Mouse (Mus musculus): ENCODE measurements around the gene Meis3. TPM values are rescaled to one million over a fixed set of nuclear protein-coding genes. Genes with fewer than 3 reads are reported as not detected.
A peak's percentile ranks its signal among the peaks of the same experiment; 100 is the strongest.

Gene Meis3
- polyA plus RNA-seq (2011; ENCODE audit: insufficient read depth, insufficient read length, low read depth, missing spikeins): 4.5 and 5.2 TPM in 2 replicates

- H3K27me3 ChIP-seq (ENCODE audit: control insufficient read depth, insufficient read depth, low read length, poor library complexity, severe bottlenecking): peaks cover 3% of the 10 kb centered on the region; the same call in 1 of the 2 replicates
- H3K9me3 ChIP-seq (replicated peaks; ENCODE audit: control insufficient read depth, insufficient read depth, low read length, poor library complexity, severe bottlenecking): no peaks in the 10 kb centered on the region
- no peaks in the 10 kb centered on the region for H3K4me1 ChIP-seq (ENCODE audit: control insufficient read depth, insufficient read depth, low read length)
- TF ChIP-seq EP300 (IDR thresholded peaks at IDR 0.05; ENCODE audit: insufficient read depth, low read depth, low read length): no peak
- no peak for TF ChIP-seq POLR2A (IDR thresholded peaks at IDR 0.05; ENCODE audit: insufficient read depth, low read length)
- TF ChIP-seq CTCF (IDR thresholded peaks at IDR 0.05; ENCODE audit: low read depth, low read length): peak; percentile 45
- H3K27ac ChIP-seq (ENCODE audit: insufficient read depth, low read length): no peak within 1 kb of the TSS
- H3K9ac ChIP-seq (ENCODE audit: low read depth, poor library complexity, severe bottlenecking): peak within 1 kb of the TSS; percentile 72
- H3K4me3 ChIP-seq (ENCODE audit: low read depth, low read length): peak within 1 kb of the TSS; percentile 76
- H3K36me3 ChIP-seq (ENCODE audit: control insufficient read depth, insufficient read depth, low read length, poor library complexity, severe bottlenecking): no peaks in the 10 kb centered on the region
Measured at GRCm38 (mm10) chr7:16174597-16175541, at the start of gene Meis3. Gene Meis3 (plus strand): TSS chr7:16175090.

DNA sequence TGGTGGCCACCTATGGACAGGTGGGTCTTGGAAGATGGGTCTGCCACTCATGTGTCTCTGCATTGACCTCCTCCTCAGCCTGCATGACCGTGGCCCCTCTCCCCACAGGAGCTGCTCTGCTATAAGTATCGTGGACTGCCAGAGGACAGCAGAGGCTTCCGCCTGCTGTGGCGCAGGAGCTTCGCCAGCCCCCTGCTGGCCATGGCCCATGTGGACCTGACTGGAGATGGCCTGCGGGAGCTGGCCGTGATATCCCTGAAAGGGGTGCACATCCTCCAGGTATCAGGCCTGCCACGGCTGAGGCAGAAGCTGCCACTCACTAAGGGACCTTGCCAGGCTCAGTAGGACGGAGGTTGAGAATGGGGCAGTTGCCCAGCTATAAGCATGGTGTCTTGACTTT is 49.1 kb upstream of the Meis3 start:
- Histone ChIP-seq H3K4me1 (ENCODE audit: control insufficient read depth, insufficient read depth, low read length) (no peaks in the 10 kb centered on the region), H3K4me3 (ENCODE audit: low read depth, low read length) (no peak overlapping the region), H3K9ac (ENCODE audit: low read depth, poor library complexity, severe bottlenecking) (no peak overlapping the region), H3K27ac (ENCODE audit: insufficient read depth, low read length) (no peak overlapping the region), H3K36me3 (ENCODE audit: control insufficient read depth, insufficient read depth, low read length, poor library complexity, severe bottlenecking) (no peaks in the 10 kb centered on the region), H3K9me3 (replicated peaks; ENCODE audit: control insufficient read depth, insufficient read depth, low read length, poor library complexity, severe bottlenecking) (no peaks in the 10 kb centered on the region), H3K27me3 (ENCODE audit: control insufficient read depth, insufficient read depth, low read length, poor library complexity, severe bottlenecking) (no peaks in the 10 kb centered on the region)
- TF ChIP-seq POLR2A (IDR thresholded peaks at IDR 0.05; ENCODE audit: insufficient read depth, low read length): no peak
- no peak for TF ChIP-seq CTCF (IDR thresholded peaks at IDR 0.05; ENCODE audit: low read depth, low read length)
- TF ChIP-seq EP300 (IDR thresholded peaks at IDR 0.05; ENCODE audit: insufficient read depth, low read depth, low read length): no peak

DNA sequence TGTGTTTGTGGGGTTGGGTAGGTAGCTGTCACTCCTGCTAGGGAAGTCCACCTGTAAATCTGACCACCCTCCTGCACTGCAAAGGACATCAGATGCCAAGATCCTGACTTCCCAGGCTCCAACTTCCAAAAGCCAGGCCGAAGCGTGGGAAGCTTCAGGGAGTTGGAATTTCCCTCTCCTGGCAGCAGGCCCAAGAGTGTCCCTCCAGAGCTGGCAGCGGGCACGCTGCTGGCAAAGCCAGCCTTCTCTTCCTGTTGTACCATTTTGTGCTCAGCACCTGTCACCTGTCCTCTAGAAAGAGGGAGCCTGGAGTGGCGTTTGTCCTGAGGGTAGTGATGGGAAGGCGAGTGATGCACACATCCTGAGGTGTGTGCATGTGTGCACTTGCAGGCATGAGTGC is 46.5 kb upstream of the Meis3 start:
- Histone ChIP-seq H3K4me1 (ENCODE audit: control insufficient read depth, insufficient read depth, low read length) (no peaks in the 10 kb centered on the region), H3K4me3 (ENCODE audit: low read depth, low read length) (no peak overlapping the region), H3K36me3 (ENCODE audit: control insufficient read depth, insufficient read depth, low read length, poor library complexity, severe bottlenecking) (no peaks in the 10 kb centered on the region), H3K27me3 (ENCODE audit: control insufficient read depth, insufficient read depth, low read length, poor library complexity, severe bottlenecking) (no peaks in the 10 kb centered on the region), H3K9me3 (replicated peaks; ENCODE audit: control insufficient read depth, insufficient read depth, low read length, poor library complexity, severe bottlenecking) (no peaks in the 10 kb centered on the region), H3K27ac (ENCODE audit: insufficient read depth, low read length) (no peak overlapping the region), H3K9ac (ENCODE audit: low read depth, poor library complexity, severe bottlenecking) (no peak overlapping the region)
- TF ChIP-seq EP300 (IDR thresholded peaks at IDR 0.05; ENCODE audit: insufficient read depth, low read depth, low read length): no peak
- TF ChIP-seq CTCF (IDR thresholded peaks at IDR 0.05; ENCODE audit: low read depth, low read length): no peak
- TF ChIP-seq POLR2A (IDR thresholded peaks at IDR 0.05; ENCODE audit: insufficient read depth, low read length): no peak

GRCm38 (mm10) chr7:16128899-16129298 is 46.0 kb upstream of the Meis3 start:
- no peaks in the 10 kb centered on the region for H3K27me3 ChIP-seq (ENCODE audit: control insufficient read depth, insufficient read depth, low read length, poor library complexity, severe bottlenecking)
- TF ChIP-seq POLR2A (IDR thresholded peaks at IDR 0.05; ENCODE audit: insufficient read depth, low read length): no peak
- TF ChIP-seq CTCF (IDR thresholded peaks at IDR 0.05; ENCODE audit: low read depth, low read length): no peak
- TF ChIP-seq EP300 (IDR thresholded peaks at IDR 0.05; ENCODE audit: insufficient read depth, low read depth, low read length): no peak
- no peak overlapping the region for H3K27ac ChIP-seq (ENCODE audit: insufficient read depth, low read length)
- H3K36me3 ChIP-seq (ENCODE audit: control insufficient read depth, insufficient read depth, low read length, poor library complexity, severe bottlenecking): no peaks in the 10 kb centered on the region
- no peaks in the 10 kb centered on the region for H3K4me1 ChIP-seq (ENCODE audit: control insufficient read depth, insufficient read depth, low read length)
- H3K4me3 ChIP-seq (ENCODE audit: low read depth, low read length): no peak overlapping the region
- no peaks in the 10 kb centered on the region for H3K9me3 ChIP-seq (replicated peaks; ENCODE audit: control insufficient read depth, insufficient read depth, low read length, poor library complexity, severe bottlenecking)
- no peak overlapping the region for H3K9ac ChIP-seq (ENCODE audit: low read depth, poor library complexity, severe bottlenecking)

DNA sequence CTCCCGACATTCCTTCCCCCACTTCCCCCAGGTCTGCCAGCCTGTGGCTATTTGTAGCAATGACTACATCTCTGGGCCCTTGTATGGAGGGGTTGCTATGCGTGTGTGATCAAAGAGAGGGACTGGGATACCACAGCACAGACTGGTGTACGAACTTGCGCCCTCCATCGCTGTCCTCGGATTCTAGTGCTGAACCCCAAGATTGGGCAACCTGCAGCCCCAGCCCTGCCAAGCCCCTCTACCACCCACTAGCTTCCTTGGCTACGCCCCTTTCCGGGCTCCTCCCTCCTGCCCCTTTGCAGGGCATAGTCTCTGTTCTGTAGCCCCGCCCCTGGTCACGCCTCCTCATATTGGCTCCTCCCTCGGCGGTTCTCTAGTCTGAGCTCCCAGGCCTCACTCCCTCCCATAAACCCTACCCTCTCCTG is 45.5 kb upstream of the Meis3 start, which contains the start of gene Slc8a2:
Gene Slc8a2 (plus strand): TSS at position 406 of the 425 bp plus-strand sequence.
- no peaks in the 10 kb centered on the region for H3K9me3 ChIP-seq (replicated peaks; ENCODE audit: control insufficient read depth, insufficient read depth, low read length, poor library complexity, severe bottlenecking)
- no peaks in the 10 kb centered on the region for H3K27me3 ChIP-seq (ENCODE audit: control insufficient read depth, insufficient read depth, low read length, poor library complexity, severe bottlenecking)
- TF ChIP-seq EP300 (IDR thresholded peaks at IDR 0.05; ENCODE audit: insufficient read depth, low read depth, low read length) (no peak), POLR2A (IDR thresholded peaks at IDR 0.05; ENCODE audit: insufficient read depth, low read length) (no peak)
- H3K4me1 ChIP-seq (ENCODE audit: control insufficient read depth, insufficient read depth, low read length): no peaks in the 10 kb centered on the region
- peak within 1 kb of the TSS; percentile 81 for H3K9ac ChIP-seq (ENCODE audit: low read depth, poor library complexity, severe bottlenecking)
- peak within 1 kb of the TSS; percentile 62 for H3K27ac ChIP-seq (ENCODE audit: insufficient read depth, low read length)
- H3K36me3 ChIP-seq (ENCODE audit: control insufficient read depth, insufficient read depth, low read length, poor library complexity, severe bottlenecking): no peaks in the 10 kb centered on the region
- peak within 1 kb of the TSS; percentile 72 for H3K4me3 ChIP-seq (ENCODE audit: low read depth, low read length)
